Mouse (Mus musculus) small intestine, adult 2 months (tissue): ENCODE data around the gene Gm16506. TPM values are rescaled to one million over a fixed set of nuclear protein-coding genes. Genes with fewer than 3 reads are reported as not detected.
"Not testable (repeated sequence)": the region's sequence is repeated elsewhere in the genome, so short reads cannot be mapped to it uniquely, and the experiment has no call there.

Experiments used
- H3K27ac ChIP-seq: fragments of 200-500 bp; 2 replicates; pipeline ENCODE4 v1.5.1; 2012; ENCODE audit warnings: low read depth, low read length, control low read depth, inconsistent platforms; ENCODE audit not compliant: insufficient read depth
- H3K27me3 ChIP-seq: fragments of 200-500 bp; 2 replicates; pipeline ENCODE4 v1.6.1; 2012; ENCODE audit warnings: mild to moderate bottlenecking, moderate library complexity, low read length, inconsistent platforms; ENCODE audit not compliant: control insufficient read depth, insufficient read depth
- H3K36me3 ChIP-seq: fragments of 200-500 bp; 2 replicates; pipeline ENCODE4 v1.6.1; 2012; ENCODE audit warnings: mild to moderate bottlenecking, low read length, control low read depth, inconsistent platforms; ENCODE audit not compliant: control insufficient read depth, insufficient read depth
- H3K4me1 ChIP-seq: fragments of 200-500 bp; 2 replicates; pipeline ENCODE4 v1.6.1; 2012; ENCODE audit warnings: low read length, inconsistent platforms, mixed read lengths; ENCODE audit not compliant: control insufficient read depth, insufficient read depth, insufficient read length
- H3K4me3 ChIP-seq: fragments of 200-500 bp; 2 replicates; pipeline ENCODE4 v1.5.1; 2012; ENCODE audit warnings: low read depth, mild to moderate bottlenecking, control low read depth, inconsistent platforms, low read length, moderate library complexity
- WGBS: fragments of 180-500 bp; shearing (Covaris S2); methylation state at CpG from one replicate; pipeline ENCODE4 v1.1.7; 2018; 5-methylcytosine and 5-hydroxymethylcytosine counted together
- polyA plus RNA-seq: library from polyadenylated mRNA; depleted of rRNA; stranded (reverse); fragments of >200 nt; gene quantifications from 2 replicates; pipeline ENCODE4 v1.2.3, GENCODE M21; 2012; rRNA removed

Gene Gm16506
- not detected in 2 replicates for polyA plus RNA-seq

- not testable (repeated sequence) for H3K4me3 ChIP-seq, H3K4me1 ChIP-seq, H3K36me3 ChIP-seq, H3K27ac ChIP-seq, H3K27me3 ChIP-seq
- 90% methylated on average over 3 of the region's 3 CpGs for WGBS
These were observed at the start of gene Gm16506 for GRCm38 (mm10) chr14:43727385-43727784. Gm16506 (minus strand) TSS chr14:43727485.

- not testable (repeated sequence) for H3K36me3 ChIP-seq, H3K4me3 ChIP-seq, H3K4me1 ChIP-seq, H3K27me3 ChIP-seq, H3K27ac ChIP-seq
- WGBS: 78% methylated on average over 4 of the region's 4 CpGs
These were observed 20.3 kb upstream of the Gm16506 start, which contains the start of gene Gm6526 for GRCm38 (mm10) chr14:43747566-43747965. Gm6526 (plus strand) TSS chr14:43747866.

GRCm38 (mm10) chr14:43697621-43698020, 29.7 kb downstream of the Gm16506 start, which contains the start of gene Gm7324:
Gm7324 (plus strand) TSS chr14:43697828.
- H3K4me3 ChIP-seq, H3K27ac ChIP-seq, H3K4me1 ChIP-seq, H3K27me3 ChIP-seq, H3K36me3 ChIP-seq: not testable (repeated sequence)
- 86% methylated on average over 4 of the region's 4 CpGs for WGBS

GRCm38 (mm10) chr14:43677099-43677498, 50.2 kb downstream of the Gm16506 start, which contains the start of gene Gm8165:
Gm8165 (minus strand) TSS chr14:43677199.
- not testable (repeated sequence) for H3K4me3 ChIP-seq, H3K4me1 ChIP-seq, H3K36me3 ChIP-seq, H3K27ac ChIP-seq, H3K27me3 ChIP-seq
- WGBS: 81% methylated on average over 1 of the region's 2 CpGs

Other genes starting within 250 kb of the Gm16506 start
- gene Gm5799, start 183.9 kb downstream of the Gm16506 start, polyA plus RNA-seq: not detected in 2 replicates
- gene Gm17654, start 148.3 kb downstream of the Gm16506 start, polyA plus RNA-seq: not detected in 2 replicates
- not detected in 2 replicates for gene Gm10375, start 119.5 kb downstream of the Gm16506 start, polyA plus RNA-seq
- not detected in 2 replicates for gene Gm8165, start 50.3 kb downstream of the Gm16506 start, polyA plus RNA-seq
- not detected in 2 replicates for gene Gm7324, start 29.7 kb downstream of the Gm16506 start, polyA plus RNA-seq
- not detected in 2 replicates for gene Gm6526, start 20.4 kb upstream of the Gm16506 start, polyA plus RNA-seq
- gene Gm8180, start 57.3 kb upstream of the Gm16506 start, polyA plus RNA-seq: not detected in 2 replicates
- gene Ear1, start 148.0 kb upstream of the Gm16506 start, polyA plus RNA-seq: not detected in 2 replicates
- gene Ear10, start 196.1 kb upstream of the Gm16506 start, polyA plus RNA-seq: not detected in 2 replicates
- gene Gm8113, start 197.9 kb upstream of the Gm16506 start, polyA plus RNA-seq: 0.08 and 0.15 TPM in 2 replicates
- gene Ang5, start 229.6 kb upstream of the Gm16506 start, polyA plus RNA-seq: not detected in 2 replicates